15 mouse cellular contexts compared by ENCODE assay signal in genomic region chr2:77109506-77110123, GRCm38 (mm10).
DNase-seq lines count a peak whose midpoint lies in the region; ATAC-seq and TF ChIP-seq lines count a peak whose summit lies in the region.
"Had no signal": no experiment of that assay in that cellular context is flagged by ENCODE, and none has a peak within 500 bp of the region (broad histone marks: within the 10 kb centered on the region; RNA-seq: fewer than 3 reads in every experiment).

No protein-coding gene starts in this region.

- no peak for DNase-seq in forebrain, embryonic 14.5 days (ENCODE audit: low spot score)
- DNase-seq in lung, embryonic 14.5 days = peak; percentile 35
- DNase-seq in lung, postnatal 10 days = no peak
- no peak for DNase-seq in testis, postnatal 14 days (ENCODE audit: low spot score)
- DNase-seq: adrenal gland, postnatal 10 days; kidney, adult 11 months; lung, adult 18-20 months; midbrain, embryonic 14.5 days had no signal

- H3K4me1 ChIP-seq in forebrain, embryonic 16.5 days (replicated peaks; ENCODE audit: control insufficient read depth, insufficient read depth, low read length) = 0 out of 2 replicates have a peak, but pooled peaks cover 6% of the 10 kb centered on the region
- H3K4me1 ChIP-seq in forebrain, embryonic 14.5 days (ENCODE audit: control insufficient read depth, insufficient read depth, low read length) = peaks cover 5% of the 10 kb centered on the region
- no peaks in the 10 kb centered on the region for H3K4me1 ChIP-seq in lung, embryonic 14.5 days (ENCODE audit: insufficient read depth)
- H3K4me1 ChIP-seq: embryonic facial prominence, embryonic 15.5 days had no signal

- H3K9ac ChIP-seq in forebrain, embryonic 16.5 days (replicated peaks; ENCODE audit: low read depth, low read length) = no peak overlapping the region
- H3K9ac ChIP-seq in forebrain, embryonic 14.5 days (ENCODE audit: low read length) = no peak overlapping the region
- no peak overlapping the region for H3K9ac ChIP-seq in lung, embryonic 14.5 days
- H3K9ac ChIP-seq: embryonic facial prominence, embryonic 15.5 days had no signal

- no peak overlapping the region for H3K27ac ChIP-seq in forebrain, embryonic 16.5 days (ENCODE audit: low read length)
- no peak overlapping the region for H3K27ac ChIP-seq in forebrain, embryonic 14.5 days (ENCODE audit: low read depth, low read length)
- H3K27ac ChIP-seq in lung, embryonic 14.5 days (ENCODE audit: low read depth) = no peak overlapping the region
- H3K27ac ChIP-seq: embryonic facial prominence, embryonic 15.5 days; heart, embryonic 10.5 days had no signal

- peak; percentile 73 for ATAC-seq in forebrain, embryonic 16.5 days
- no peak; the same call in 1 of the 2 replicates for ATAC-seq in forebrain, embryonic 14.5 days
- no peak for ATAC-seq in lung, embryonic 14.5 days (ENCODE audit: insufficient read depth)
- ATAC-seq in erythroblast, adult 5-6 weeks (replicated peaks; ENCODE audit: low FRiP score, poor library complexity, severe bottlenecking) = peak; percentile 76
- peak; percentile 93 for ATAC-seq in megakaryocyte-erythroid progenitor cell, adult 5-6 weeks (replicated peaks; ENCODE audit: low FRiP score, low TSS enrichment, poor library complexity, severe bottlenecking)
- no peak for ATAC-seq in activated CD4-positive, CD25-positive, alpha-beta regulatory T cell, adult 4 months

- H3K4me3 ChIP-seq in forebrain, embryonic 16.5 days (replicated peaks; ENCODE audit: low read length) = no peak overlapping the region
- no peak overlapping the region for H3K4me3 ChIP-seq in forebrain, embryonic 14.5 days (ENCODE audit: low read depth, low read length)
- H3K4me3 ChIP-seq in lung, embryonic 14.5 days (ENCODE audit: low read depth, low read length) = no peak overlapping the region
- H3K4me3 ChIP-seq: embryonic facial prominence, embryonic 15.5 days; heart, embryonic 10.5 days had no signal

- no peak for TF ChIP-seq CTCF in lung, embryonic 14.5 days (IDR thresholded peaks at IDR 0.05; ENCODE audit: low read depth)

- no peaks in the 10 kb centered on the region for H3K9me3 ChIP-seq in forebrain, embryonic 16.5 days (ENCODE audit: control insufficient read depth, low read length)
- no peaks in the 10 kb centered on the region for H3K9me3 ChIP-seq in forebrain, embryonic 14.5 days (replicated peaks; ENCODE audit: control insufficient read depth, low read length)
- no peaks in the 10 kb centered on the region for H3K9me3 ChIP-seq in lung, embryonic 14.5 days (ENCODE audit: low read depth, low read length)
- H3K9me3 ChIP-seq: embryonic facial prominence, embryonic 15.5 days; heart, embryonic 10.5 days had no signal

- no peaks in the 10 kb centered on the region for H3K27me3 ChIP-seq in forebrain, embryonic 16.5 days (replicated peaks; ENCODE audit: control insufficient read depth, insufficient read depth, low read length)
- H3K27me3 ChIP-seq in forebrain, embryonic 14.5 days (replicated peaks; ENCODE audit: control insufficient read depth, insufficient read depth, low read length) = no peaks in the 10 kb centered on the region
- no peaks in the 10 kb centered on the region for H3K27me3 ChIP-seq in lung, embryonic 14.5 days (ENCODE audit: insufficient read depth, low read length)
- H3K27me3 ChIP-seq: embryonic facial prominence, embryonic 15.5 days had no signal

- WGBS in forebrain, embryonic 16.5 days = 67% methylated on average over 8 of the region's 8 CpGs
- WGBS in forebrain, embryonic 14.5 days = 78% methylated on average over 8 of the region's 8 CpGs
- WGBS in lung, embryonic 14.5 days = 73% methylated on average over 8 of the region's 8 CpGs

- no peak overlapping the region for H3K4me2 ChIP-seq in forebrain, embryonic 16.5 days (ENCODE audit: low read length)
- no peak overlapping the region for H3K4me2 ChIP-seq in forebrain, embryonic 14.5 days (ENCODE audit: low read length)
- no peak overlapping the region for H3K4me2 ChIP-seq in lung, embryonic 14.5 days
- H3K4me2 ChIP-seq: embryonic facial prominence, embryonic 15.5 days had no signal

- no peaks in the 10 kb centered on the region for H3K36me3 ChIP-seq in forebrain, embryonic 16.5 days (ENCODE audit: control insufficient read depth, insufficient read depth)
- H3K36me3 ChIP-seq in forebrain, embryonic 14.5 days (ENCODE audit: control insufficient read depth, insufficient read depth, low read length) = no peaks in the 10 kb centered on the region
- H3K36me3 ChIP-seq in lung, embryonic 14.5 days (ENCODE audit: insufficient read depth) = no peaks in the 10 kb centered on the region
- H3K36me3 ChIP-seq: embryonic facial prominence, embryonic 15.5 days; G1E had no signal

Comparison
In these comparisons a context has a peak if more than half of its experiments do, and no peak if none do; other contexts are left out.
1. ATAC-seq: peak in forebrain, embryonic 16.5 days (single experiment), erythroblast, adult 5-6 weeks (single experiment) and megakaryocyte-erythroid progenitor cell, adult 5-6 weeks (single experiment); none in forebrain, embryonic 14.5 days (single experiment), lung, embryonic 14.5 days (single experiment) and activated CD4-positive, CD25-positive, alpha-beta regulatory T cell, adult 4 months (single experiment).